ENCODE assay signal across 23 mouse cellular contexts in the genomic region with DNA sequence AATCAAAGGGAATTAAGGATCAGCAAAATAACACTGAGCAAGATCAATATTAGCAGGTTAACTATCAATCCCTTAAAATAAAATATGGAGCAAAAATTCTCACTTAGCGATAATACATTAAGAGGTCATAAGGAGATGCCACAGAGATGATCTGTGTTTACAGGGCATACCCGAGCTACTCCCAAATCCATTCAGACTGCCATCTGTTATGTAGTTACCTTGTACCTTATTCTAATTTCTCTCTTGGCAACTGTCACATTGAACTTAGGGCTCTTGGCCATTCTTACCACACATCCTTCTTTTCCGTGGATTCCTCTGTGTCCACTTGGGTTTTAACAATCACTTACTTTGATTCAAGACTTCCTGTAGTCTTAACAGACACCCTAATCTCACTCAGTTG.
DNase-seq lines count a peak whose midpoint lies in the region; TF ChIP-seq lines count a peak whose summit lies in the region.
"Had no signal": no experiment of that assay in that cellular context is flagged by ENCODE, and none has a peak within 500 bp of the region (broad histone marks: within the 10 kb centered on the region; RNA-seq: fewer than 3 reads in every experiment).

No protein-coding gene starts in this region.

- H3K4me3 ChIP-seq in layer of hippocampus, adult 2 months, result no peak overlapping the region
- no peak overlapping the region for H3K4me3 ChIP-seq in cortical plate, adult 2 months (ENCODE audit: insufficient read depth, low read length)
- H3K4me3 ChIP-seq: embryonic facial prominence, embryonic 12.5 days; embryonic facial prominence, embryonic 15.5 days; heart, adult 2 months; heart, embryonic 10.5 days; heart, embryonic 13.5 days had no signal

- peaks cover 4% of the 10 kb centered on the region; the same call in 1 of the 2 replicates for H3K4me1 ChIP-seq in cortical plate, adult 2 months (ENCODE audit: control insufficient read depth, insufficient read depth, low read length)
- H3K4me1 ChIP-seq: embryonic facial prominence, embryonic 12.5 days; embryonic facial prominence, embryonic 15.5 days; heart, embryonic 10.5 days; heart, embryonic 13.5 days had no signal

- TF ChIP-seq POLR2A in cortical plate, adult 2 months (IDR thresholded peaks at IDR 0.05; ENCODE audit: extremely low read depth, insufficient read depth, low read length), result no peak

- TF ChIP-seq CTCF in layer of hippocampus, adult 2 months (conservative IDR thresholded peaks at IDR 0.05), result no peak
- no peak for TF ChIP-seq CTCF in cortical plate, adult 2 months (IDR thresholded peaks at IDR 0.05; ENCODE audit: extremely low read depth, insufficient read depth, low read length)

- DNase-seq in cerebellum, adult 9-10 months, result peak; percentile 77
- DNase-seq in cerebellum, postnatal 10 days, result no peak
- DNase-seq in layer of hippocampus, adult 2 months (ENCODE audit: low spot score in 2 of 2), result no peak
- DNase-seq in layer of hippocampus, adult 9-10 months (ENCODE audit: low spot score), result no peak
- no peak for DNase-seq in MN1 (ENCODE audit: low spot score)
- DNase-seq: adrenal gland, adult 8-10 months; adrenal gland, postnatal 25 days; cerebellum, adult 11 months; cerebellum, postnatal 14 days; forebrain, postnatal 0 days; gastrocnemius, postnatal 10 days; gastrocnemius, postnatal 36 days; heart, adult 2 months; heart, postnatal 14 days; heart, postnatal 4 days; kidney, adult 18-20 months had no signal

- H3K27ac ChIP-seq in layer of hippocampus, adult 2 months, result peak overlapping the region; percentile 20; the same call in 1 of the 2 replicates
- peak overlapping the region; percentile 45; the same call in 1 of the 2 replicates for H3K27ac ChIP-seq in cortical plate, adult 2 months (ENCODE audit: insufficient read depth, low read length)
- H3K27ac ChIP-seq: embryonic facial prominence, embryonic 12.5 days; embryonic facial prominence, embryonic 15.5 days; heart, adult 2 months; heart, embryonic 10.5 days; heart, embryonic 13.5 days; hindbrain, embryonic 14.5 days; hindbrain, postnatal 0 days had no signal
